Mouse (Mus musculus) intestine, embryonic 15.5 days (tissue): ENCODE data around the gene Lgals12. TPM values are rescaled to one million over a fixed set of nuclear protein-coding genes. Genes with fewer than 3 reads are reported as not detected.

Source experiments
- ATAC-seq: fragments of 200-750 bp; cut with Nextera tagmentation; 2 replicates; pipeline ENCODE4 v1.8.0; 2017; ENCODE audit warnings: moderate TSS enrichment, moderate library complexity
- H3K27ac ChIP-seq: fragments of 300-500 bp; sonication (generic); 2 replicates; pipeline ENCODE4 v1.5.1; 2015; ENCODE audit warnings: mild to moderate bottlenecking, inconsistent platforms
- H3K27me3 ChIP-seq: fragments of 300-500 bp; sonication (generic); replicated peaks from 2 replicates; pipeline ENCODE4 v1.6.1; 2015; ENCODE audit warnings: inconsistent platforms
- H3K36me3 ChIP-seq: fragments of 300-500 bp; sonication (generic); 2 replicates; pipeline ENCODE4 v1.6.1; 2015; ENCODE audit warnings: inconsistent platforms
- H3K4me1 ChIP-seq: fragments of 300-500 bp; sonication (generic); replicated peaks from 2 replicates; pipeline ENCODE4 v1.6.1; 2015; ENCODE audit warnings: inconsistent platforms
- H3K4me2 ChIP-seq: fragments of 300-500 bp; sonication (generic); replicated peaks from 2 replicates; pipeline ENCODE4 v1.6.1; 2015; ENCODE audit warnings: mild to moderate bottlenecking, inconsistent platforms
- H3K4me3 ChIP-seq: fragments of 300-500 bp; sonication (generic); replicated peaks from 2 replicates; pipeline ENCODE4 v1.5.1; 2015; ENCODE audit warnings: inconsistent platforms
- H3K9ac ChIP-seq: fragments of 300-500 bp; sonication (generic); 2 replicates; pipeline ENCODE4 v1.6.1; 2015; ENCODE audit warnings: inconsistent platforms
- H3K9me3 ChIP-seq: fragments of 300-500 bp; sonication (generic); 2 replicates; pipeline ENCODE4 v1.6.1; 2016; ENCODE audit warnings: inconsistent platforms
- WGBS: fragments of 180-500 bp; shearing (Covaris S2); methylation state at CpG from one replicate; pipeline ENCODE4 v1.1.7; 2015; 5-methylcytosine and 5-hydroxymethylcytosine counted together
- polyA plus RNA-seq: library from polyadenylated mRNA; unstranded; fragments of >200 nt; fragmentation: Nextera tagmentation; extraction: Ambion mirVana; gene quantifications from 2 replicates; pipeline ENCODE4 v1.2.1, GENCODE M21; 2015

Lgals12 gene
- 1.3 and 2.4 TPM in 2 replicates for polyA plus RNA-seq

GRCm38 (mm10) chr19:7606801-7607689 is at the start of gene Lgals12:
Gene Lgals12, minus strand, starts transcription at chr19:7607193.
- no peak within 1 kb of the TSS; the same call in 1 of the 2 replicates for H3K9ac ChIP-seq
- H3K36me3 ChIP-seq: no peaks in the 10 kb centered on the region
- H3K9me3 ChIP-seq: no peaks in the 10 kb centered on the region
- H3K4me2 ChIP-seq: peak within 1 kb of the TSS; percentile 64
- peak; percentile 58 for ATAC-seq
- H3K27ac ChIP-seq: peak within 1 kb of the TSS; percentile 71
- H3K4me1 ChIP-seq: peaks cover 15% of the 10 kb centered on the region
- peak within 1 kb of the TSS; percentile 21 for H3K4me3 ChIP-seq
- H3K27me3 ChIP-seq: no peaks in the 10 kb centered on the region
- WGBS: 8% methylated on average over 15 of the region's 15 CpGs

GRCm38 (mm10) chr19:7648913-7649666 is 42.1 kb upstream of the Lgals12 start:
- Histone ChIP-seq H3K4me1 (no peaks in the 10 kb centered on the region), H3K4me3 (no peak overlapping the region), H3K27me3 (no peaks in the 10 kb centered on the region), H3K9ac (no peak overlapping the region), H3K27ac (no peak overlapping the region), H3K4me2 (no peak overlapping the region), H3K9me3 (no peaks in the 10 kb centered on the region), H3K36me3 (no peaks in the 10 kb centered on the region)
- WGBS: 77% methylated on average over 8 of the region's 8 CpGs
- no peak for ATAC-seq

GRCm38 (mm10) chr19:7633786-7634185 is 26.8 kb upstream of the Lgals12 start:
- Histone ChIP-seq H3K36me3 (no peaks in the 10 kb centered on the region), H3K9me3 (no peaks in the 10 kb centered on the region), H3K27me3 (no peaks in the 10 kb centered on the region), H3K9ac (no peak overlapping the region), H3K4me1 (no peaks in the 10 kb centered on the region), H3K27ac (no peak overlapping the region), H3K4me3 (no peak overlapping the region), H3K4me2 (no peak overlapping the region)
- WGBS: 66% methylated on average over 1 of the region's 1 CpGs
- ATAC-seq: no peak

GRCm38 (mm10) chr19:7633021-7633420 is 26.0 kb upstream of the Lgals12 start:
- no peak overlapping the region for H3K27ac ChIP-seq
- H3K9me3 ChIP-seq: no peaks in the 10 kb centered on the region
- no peaks in the 10 kb centered on the region for H3K27me3 ChIP-seq
- ATAC-seq: no peak
- no peak overlapping the region for H3K4me2 ChIP-seq
- H3K4me1 ChIP-seq: no peaks in the 10 kb centered on the region
- no peak overlapping the region for H3K9ac ChIP-seq
- H3K36me3 ChIP-seq: no peaks in the 10 kb centered on the region
- H3K4me3 ChIP-seq: no peak overlapping the region

GRCm38 (mm10) chr19:7617696-7618095 is 10.7 kb upstream of the Lgals12 start:
- WGBS: 42% methylated on average over 7 of the region's 7 CpGs
- no peak overlapping the region for H3K9ac ChIP-seq

GRCm38 (mm10) chr19:7617085-7617484 is 10.1 kb upstream of the Lgals12 start:
- no peak overlapping the region for H3K4me2 ChIP-seq
- peaks cover 5% of the 10 kb centered on the region for H3K4me1 ChIP-seq
- no peaks in the 10 kb centered on the region for H3K9me3 ChIP-seq
- ATAC-seq: no peak
- 57% methylated on average over 3 of the region's 3 CpGs for WGBS
- H3K9ac ChIP-seq: no peak overlapping the region
- H3K27ac ChIP-seq: no peak overlapping the region
- H3K36me3 ChIP-seq: no peaks in the 10 kb centered on the region
- H3K27me3 ChIP-seq: peaks cover 5% of the 10 kb centered on the region; the same call in 1 of the 2 replicates
- H3K4me3 ChIP-seq: no peak overlapping the region

More at GRCm38 (mm10) chr19:7617696-7618095, 10.7 kb upstream of the Lgals12 start:
- H3K9me3 ChIP-seq: no peaks in the 10 kb centered on the region
- no peaks in the 10 kb centered on the region for H3K4me1 ChIP-seq
- no peak overlapping the region for H3K4me3 ChIP-seq
- no peak overlapping the region for H3K27ac ChIP-seq
- H3K27me3 ChIP-seq: 0 out of 2 replicates have a peak, but pooled peaks cover under 1% of the 10 kb centered on the region
- ATAC-seq: peak; percentile 56
- no peaks in the 10 kb centered on the region for H3K36me3 ChIP-seq
- H3K4me2 ChIP-seq: no peak overlapping the region

- Histone ChIP-seq H3K4me3 (no peak overlapping the region), H3K27ac (no peak overlapping the region), H3K4me2 (no peak overlapping the region), H3K4me1 (peaks cover 6% of the 10 kb centered on the region), H3K36me3 (no peaks in the 10 kb centered on the region), H3K9me3 (no peaks in the 10 kb centered on the region), H3K9ac (no peak overlapping the region), H3K27me3 (peaks cover 5% of the 10 kb centered on the region; the same call in 1 of the 2 replicates)
- no peak for ATAC-seq
- WGBS: 73% methylated on average over 5 of the region's 5 CpGs
Measured at GRCm38 (mm10) chr19:7616231-7616930, 9.4 kb upstream of the Lgals12 start.

GRCm38 (mm10) chr19:7613151-7613550 is 6.2 kb upstream of the Lgals12 start:
- Histone ChIP-seq H3K27me3 (peaks cover 5% of the 10 kb centered on the region; the same call in 1 of the 2 replicates), H3K27ac (no peak overlapping the region), H3K9ac (no peak overlapping the region), H3K4me2 (no peak overlapping the region), H3K9me3 (no peaks in the 10 kb centered on the region), H3K4me1 (peaks cover 6% of the 10 kb centered on the region), H3K36me3 (no peaks in the 10 kb centered on the region), H3K4me3 (no peak overlapping the region)
- no peak for ATAC-seq
- 92% methylated on average over 7 of the region's 7 CpGs for WGBS

GRCm38 (mm10) chr19:7611942-7612757 is 5.2 kb upstream of the Lgals12 start, which contains the start of gene Hrasls5:
Gene Hrasls5, plus strand, starts transcription at chr19:7612541.
- Histone ChIP-seq H3K4me2 (peak within 1 kb of the TSS; percentile 97), H3K9me3 (no peaks in the 10 kb centered on the region), H3K9ac (peak within 1 kb of the TSS; percentile 42), H3K27ac (no peak within 1 kb of the TSS), H3K27me3 (peaks cover 5% of the 10 kb centered on the region; the same call in 1 of the 2 replicates), H3K4me3 (peak within 1 kb of the TSS; percentile 45), H3K36me3 (no peaks in the 10 kb centered on the region), H3K4me1 (peaks cover 11% of the 10 kb centered on the region)
- 3% methylated on average over 54 of the region's 54 CpGs for WGBS
- ATAC-seq: peak; percentile 42

- H3K9me3 ChIP-seq: no peaks in the 10 kb centered on the region
- no peaks in the 10 kb centered on the region for H3K36me3 ChIP-seq
- peak overlapping the region; percentile 71 for H3K27ac ChIP-seq
- H3K9ac ChIP-seq: no peak overlapping the region
- peak overlapping the region; percentile 64; the same call in 1 of the 2 replicates for H3K4me2 ChIP-seq
- peaks cover 21% of the 10 kb centered on the region for H3K4me1 ChIP-seq
- ATAC-seq: peak; percentile 76
- peaks cover 5% of the 10 kb centered on the region; the same call in 1 of the 2 replicates for H3K27me3 ChIP-seq
- no peak overlapping the region for H3K4me3 ChIP-seq
- WGBS: 53% methylated on average over 7 of the region's 7 CpGs
Measured at GRCm38 (mm10) chr19:7607690-7608201, 753 bp upstream of the Lgals12 start.
